ENCODE assay signal across 12 mouse cellular contexts in genomic region chr9:60306241-60306640, GRCm38 (mm10).
DNase-seq lines count a peak whose midpoint lies in the region; ATAC-seq and TF ChIP-seq lines count a peak whose summit lies in the region.
"Had no signal": no experiment of that assay in that cellular context is flagged by ENCODE, and none has a peak within 500 bp of the region (broad histone marks: within the 10 kb centered on the region; RNA-seq: fewer than 3 reads in every experiment).

No protein-coding gene starts in this region.

- no peak overlapping the region for H3K4me2 ChIP-seq in intestine, postnatal 0 days (replicated peaks; ENCODE audit: low read depth)
- H3K4me2 ChIP-seq: heart, embryonic 13.5 days; liver, embryonic 13.5 days had no signal

- no peaks in the 10 kb centered on the region for H3K27me3 ChIP-seq in intestine, postnatal 0 days (replicated peaks; ENCODE audit: control insufficient read depth, insufficient read depth, low read length)
- H3K27me3 ChIP-seq: heart, embryonic 13.5 days; liver, embryonic 13.5 days had no signal

- H3K4me3 ChIP-seq in lung, adult 2 months (replicated peaks; ENCODE audit: extremely low read depth, low read depth, low read length), result no peak overlapping the region
- H3K4me3 ChIP-seq in intestine, postnatal 0 days (ENCODE audit: low read depth, low read length), result no peak overlapping the region
- H3K4me3 ChIP-seq: heart, embryonic 13.5 days; liver, embryonic 13.5 days had no signal

- intact Hi-C loops in left cerebral cortex, postnatal 36 days (cut with DNase I), result no loop called here

- TF ChIP-seq CTCF in lung, adult 2 months (IDR thresholded peaks at IDR 0.05; ENCODE audit: insufficient read depth, low read length), result no peak
- no peak for TF ChIP-seq CTCF in intestine, postnatal 0 days (IDR thresholded peaks at IDR 0.05; ENCODE audit: low read depth)

- H3K9me3 ChIP-seq in intestine, postnatal 0 days (ENCODE audit: control insufficient read depth), result no peaks in the 10 kb centered on the region
- H3K9me3 ChIP-seq: heart, embryonic 13.5 days; liver, embryonic 13.5 days had no signal

- DNase-seq in lung, adult 18-20 months, result peak; percentile 33 to 68
- no peak for DNase-seq in lung, adult 2 months
- DNase-seq in cerebellum, adult 9-10 months, result peak; percentile 65
- DNase-seq in lung, postnatal 25 days (ENCODE audit: low spot score), result peak; percentile 37
- no peak for DNase-seq in natural killer cell, adult 2 months (ENCODE audit: low spot score in 2 of 2)
- DNase-seq in left cerebral cortex, postnatal 36 days (ENCODE audit: low spot score in 2 of 2), result no peak
- DNase-seq in frontal cortex, postnatal 25 days (ENCODE audit: low spot score in 2 of 2), result no peak
- DNase-seq: liver, embryonic 13.5 days; midbrain, embryonic 14.5 days had no signal

- TF ChIP-seq POLR2A in lung, adult 2 months (IDR thresholded peaks at IDR 0.05; ENCODE audit: borderline replicate concordance, extremely low read depth, low read depth, low read length), result no peak

- no peak for ATAC-seq in intestine, postnatal 0 days
- ATAC-seq: hindbrain, postnatal 0 days had no signal

- H3K9ac ChIP-seq in intestine, postnatal 0 days (ENCODE audit: low read depth, low read length), result 0 out of 2 replicates have a peak overlapping the region, but pooled peaks have one; percentile 7
- H3K9ac ChIP-seq: heart, embryonic 13.5 days; liver, embryonic 13.5 days had no signal

- peak overlapping the region; percentile 83 for H3K27ac ChIP-seq in intestine, postnatal 0 days (ENCODE audit: low read depth, low read length)
- H3K27ac ChIP-seq: heart, embryonic 13.5 days; hindbrain, postnatal 0 days; liver, embryonic 13.5 days had no signal

- H3K36me3 ChIP-seq in intestine, postnatal 0 days (ENCODE audit: control insufficient read depth, insufficient read depth), result peaks cover 7% of the 10 kb centered on the region; the same call in 1 of the 2 replicates
- H3K36me3 ChIP-seq: liver, embryonic 13.5 days had no signal

- H3K4me1 ChIP-seq in lung, adult 2 months (ENCODE audit: control insufficient read depth, insufficient read depth, low read length), result 0 out of 2 replicates have a peak, but pooled peaks cover 3% of the 10 kb centered on the region
- H3K4me1 ChIP-seq in intestine, postnatal 0 days (replicated peaks; ENCODE audit: control insufficient read depth, insufficient read depth, low read length), result peaks cover 24% of the 10 kb centered on the region
- H3K4me1 ChIP-seq: liver, embryonic 13.5 days had no signal

- 53% methylated on average over 4 of the region's 4 CpGs for WGBS in lung, adult 2 months
- 48% methylated on average over 4 of the region's 4 CpGs for WGBS in intestine, postnatal 0 days

Comparison
In these comparisons a context has a peak if more than half of its experiments do, and no peak if none do; other contexts are left out.
1. DNase-seq: peak in lung, adult 18-20 months (2 of 2), cerebellum, adult 9-10 months (single experiment) and lung, postnatal 25 days (single experiment); none in lung, adult 2 months (single experiment), natural killer cell, adult 2 months (0 of 2), left cerebral cortex, postnatal 36 days (0 of 2) and frontal cortex, postnatal 25 days (0 of 2).